Mouse (Mus musculus) retina, postnatal 1 day (tissue): ENCODE data around the gene Ercc6.
A peak's percentile ranks its signal among the peaks of the same experiment; 100 is the strongest.

ENCODE experiments used
- DNase-seq: peaks from one replicate; pipeline ENCODE4 v3.0.0-alpha.2; 2012

Ercc6 gene

GRCm38 (mm10) chr14:32513336-32514032 is at the start of gene Ercc6:
Ercc6 (plus strand) TSS chr14:32513521.
- DNase-seq, result peak; percentile 96

- DNase-seq, result peak; percentile 65
Measured at GRCm38 (mm10) chr14:32464601-32465505, 48.5 kb upstream of the Ercc6 start, which contains the start of gene Slc18a3. Slc18a3 (minus strand) TSS chr14:32464850.

GRCm38 (mm10) chr14:32465506-32465870 is 47.8 kb upstream of the Ercc6 start:
- DNase-seq, result no peak

GRCm38 (mm10) chr14:32465889-32466288 is 47.4 kb upstream of the Ercc6 start, which contains the start of gene Chat:
Chat (minus strand) TSS chr14:32465989.
- DNase-seq, result peak; percentile 41

GRCm38 (mm10) chr14:32467606-32468005 is 45.7 kb upstream of the Ercc6 start:
- peak; percentile 47 for DNase-seq

GRCm38 (mm10) chr14:32472996-32473395 is 40.3 kb upstream of the Ercc6 start:
- peak; percentile 79 for DNase-seq

- DNase-seq, result no peak
Measured at GRCm38 (mm10) chr14:32476559-32476958, 36.8 kb upstream of the Ercc6 start.

- DNase-seq, result no peak
Measured at GRCm38 (mm10) chr14:32477581-32477980, 35.7 kb upstream of the Ercc6 start.

GRCm38 (mm10) chr14:32482061-32482460 is 31.3 kb upstream of the Ercc6 start:
- peak; percentile 63 for DNase-seq

- DNase-seq, result peak; percentile 61
Measured at GRCm38 (mm10) chr14:32492521-32492920, 20.8 kb upstream of the Ercc6 start.

GRCm38 (mm10) chr14:32496115-32496850 is 17.0 kb upstream of the Ercc6 start:
- DNase-seq, result no peak

GRCm38 (mm10) chr14:32501303-32501702 is 12.0 kb upstream of the Ercc6 start:
- no peak for DNase-seq

- DNase-seq, result no peak
Measured at GRCm38 (mm10) chr14:32502764-32503688, 10.3 kb upstream of the Ercc6 start.

GRCm38 (mm10) chr14:32503897-32504296 is 9.4 kb upstream of the Ercc6 start:
- no peak for DNase-seq

GRCm38 (mm10) chr14:32506329-32506728 is 7.0 kb upstream of the Ercc6 start:
- DNase-seq, result no peak

GRCm38 (mm10) chr14:32507216-32507615 is 6.1 kb upstream of the Ercc6 start:
- DNase-seq, result no peak

- no peak for DNase-seq
Measured at GRCm38 (mm10) chr14:32508105-32508835, 5.1 kb upstream of the Ercc6 start.

GRCm38 (mm10) chr14:32509443-32509961 is 3.8 kb upstream of the Ercc6 start:
- DNase-seq, result no peak

GRCm38 (mm10) chr14:32512912-32513311 is 409 bp upstream of the Ercc6 start:
- no peak for DNase-seq

GRCm38 (mm10) chr14:32516086-32516485 is 2.8 kb downstream of the Ercc6 start:
- no peak for DNase-seq

- DNase-seq, result no peak
Measured at GRCm38 (mm10) chr14:32518543-32518942, 5.2 kb downstream of the Ercc6 start.
